Mouse (Mus musculus) layer of hippocampus, postnatal 14 days (tissue): ENCODE results near the gene Lrcol1. TPM values are rescaled to one million over a fixed set of nuclear protein-coding genes. Genes with fewer than 3 reads are reported as not detected.
A peak's percentile ranks its signal among the peaks of the same experiment; 100 is the strongest.

ENCODE experiments used
- DNase-seq, 2 experiments: peaks; one replicate each; pipeline ENCODE4 v3.0.0; 2021 to 2022; ENCODE audit warnings: low spot score in 2 of 2, mixed read lengths in 1 of 2
- long read RNA-seq, 2 experiments: library from polyadenylated mRNA; stranded (forward); transcript quantifications; one replicate each; pipeline ENCODE4 v2.0.0; 2021
- total RNA-seq, 2 experiments: library from RNA; stranded (reverse); gene quantifications; 2 replicates each; pipeline ENCODE4 v1.2.3; 2021

Lrcol1 gene
- total RNA-seq: not detected
- long read RNA-seq, experiment 1: 0 reads
- long read RNA-seq, experiment 2: 0 reads

DNA sequence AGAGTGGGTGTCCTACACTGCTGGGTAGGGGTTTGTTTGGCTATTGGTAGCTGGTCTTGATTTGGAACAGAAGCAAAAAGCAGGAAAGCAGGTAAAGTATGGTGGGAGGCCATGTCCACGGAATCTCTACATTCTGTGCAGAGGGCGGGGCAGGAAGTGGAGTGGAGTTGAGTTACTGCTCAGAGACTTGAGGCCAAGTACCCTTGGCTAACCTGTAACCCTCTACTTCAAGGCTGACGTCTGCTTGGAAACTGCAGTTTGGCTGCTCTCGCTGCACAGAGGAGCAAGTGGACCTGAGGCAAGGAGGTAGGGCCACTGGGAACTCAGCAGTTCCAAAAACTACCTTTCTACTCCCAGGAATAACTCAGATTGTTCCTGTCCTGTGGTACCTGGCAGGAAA lies at the start of gene Lrcol1:
Lrcol1 (plus strand) TSS at position 207 of the 400 bp plus-strand sequence.
- DNase-seq: no peak

GRCm38 (mm10) chr5:110296637-110297036 lies 47.9 kb upstream of the Lrcol1 start:
- no peak for DNase-seq

GRCm38 (mm10) chr5:110300591-110300990 lies 43.9 kb upstream of the Lrcol1 start:
- DNase-seq: no peak

GRCm38 (mm10) chr5:110308861-110309260 lies 35.7 kb upstream of the Lrcol1 start:
- no peak for DNase-seq

- DNase-seq: no peak
Measured at GRCm38 (mm10) chr5:110313127-110313526, 31.4 kb upstream of the Lrcol1 start.

DNA sequence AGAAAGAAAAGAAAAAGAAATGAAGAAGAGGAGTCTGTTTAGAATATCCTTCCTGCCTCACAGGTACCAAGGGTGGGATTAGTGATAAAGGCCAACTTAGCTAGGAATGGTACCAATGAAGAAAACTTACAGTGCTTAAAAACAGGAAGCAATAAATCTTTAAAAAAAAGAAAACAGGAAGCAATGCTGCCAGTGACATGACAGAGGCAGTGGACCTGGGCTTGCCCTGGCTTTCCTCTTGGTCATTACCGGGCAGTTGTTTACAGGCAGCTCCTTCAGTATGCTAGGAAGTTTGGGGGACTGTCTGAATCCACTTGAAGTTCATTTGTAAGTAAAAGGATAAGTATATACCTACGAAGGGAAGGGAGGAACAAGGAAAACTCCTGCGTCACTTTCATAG lies 14.0 kb upstream of the Lrcol1 start:
- no peak for DNase-seq

DNA sequence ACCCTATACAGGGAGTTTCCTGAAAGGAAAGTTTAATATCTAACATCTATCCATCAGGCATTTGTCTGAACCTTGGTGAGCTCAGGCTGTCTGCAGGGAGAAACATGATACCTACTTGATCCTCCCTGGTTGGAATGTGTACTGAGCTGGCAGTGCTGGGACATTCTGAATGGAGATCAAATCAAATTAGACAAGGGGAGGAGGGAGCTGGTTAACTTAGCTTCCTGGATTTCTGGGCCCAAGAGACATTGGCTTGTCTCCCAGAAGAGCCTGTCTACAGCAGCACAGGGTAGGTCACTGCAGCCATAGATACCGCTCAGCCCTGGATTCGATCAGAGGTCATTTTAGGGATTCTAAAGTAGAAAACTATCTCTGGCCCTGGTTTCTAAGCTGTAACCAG lies 5.7 kb upstream of the Lrcol1 start:
- no peak for DNase-seq

DNA sequence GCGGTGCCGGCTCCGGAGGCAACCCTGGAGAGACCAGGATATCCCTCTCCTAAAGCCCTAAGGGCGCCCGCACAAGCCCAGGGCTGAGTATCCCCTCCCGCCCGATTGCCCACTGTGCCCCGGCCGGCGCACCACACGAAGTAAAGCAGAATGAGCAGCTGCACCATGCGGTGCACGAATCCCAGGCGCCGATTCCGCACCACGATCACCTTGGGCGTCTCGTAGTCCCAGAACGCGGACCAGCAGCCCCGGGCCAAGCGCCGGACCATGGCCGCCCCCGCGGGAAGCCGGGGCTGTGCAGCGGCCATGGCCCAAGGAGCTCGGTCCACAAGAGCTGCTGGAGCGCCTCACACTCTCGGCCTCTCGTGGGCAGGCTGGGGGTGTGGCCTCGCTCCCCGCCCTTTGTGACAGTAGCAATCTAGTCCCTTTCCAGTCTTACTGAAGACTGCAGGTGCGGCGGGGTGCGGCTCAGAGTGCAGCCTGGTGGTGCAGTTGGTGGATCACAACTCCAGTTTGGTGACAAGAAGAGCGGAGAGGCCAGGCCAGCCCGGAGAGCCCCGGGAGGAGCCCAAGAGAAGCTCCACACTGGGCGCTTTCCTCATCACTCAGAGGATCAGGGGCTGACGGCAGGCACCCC lies 1.8 kb upstream of the Lrcol1 start, which contains the start of gene P2rx2:
P2rx2 (minus strand) TSS at position 565 of the 637 bp plus-strand sequence.
- no peak for DNase-seq

DNA sequence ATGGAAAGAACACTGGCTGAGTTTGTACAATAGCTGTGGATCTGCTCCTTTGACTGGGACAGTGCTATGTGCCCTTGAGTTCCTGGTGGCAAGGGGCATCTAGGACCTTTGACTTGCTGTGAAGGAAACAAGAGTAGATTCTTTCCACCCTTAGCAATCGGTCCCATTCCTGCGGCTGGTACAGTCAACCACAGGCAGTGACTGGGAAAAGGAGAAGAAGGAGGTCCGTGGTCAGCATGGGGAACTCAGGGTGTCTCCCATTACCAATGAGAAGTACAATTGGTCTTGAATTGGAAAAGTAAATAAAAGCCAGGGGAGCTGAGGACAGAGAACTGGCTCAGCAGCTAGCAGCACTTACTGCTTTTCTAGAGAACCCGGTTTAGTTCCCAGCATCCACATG lies 1.0 kb downstream of the Lrcol1 start:
- no peak for DNase-seq

DNA sequence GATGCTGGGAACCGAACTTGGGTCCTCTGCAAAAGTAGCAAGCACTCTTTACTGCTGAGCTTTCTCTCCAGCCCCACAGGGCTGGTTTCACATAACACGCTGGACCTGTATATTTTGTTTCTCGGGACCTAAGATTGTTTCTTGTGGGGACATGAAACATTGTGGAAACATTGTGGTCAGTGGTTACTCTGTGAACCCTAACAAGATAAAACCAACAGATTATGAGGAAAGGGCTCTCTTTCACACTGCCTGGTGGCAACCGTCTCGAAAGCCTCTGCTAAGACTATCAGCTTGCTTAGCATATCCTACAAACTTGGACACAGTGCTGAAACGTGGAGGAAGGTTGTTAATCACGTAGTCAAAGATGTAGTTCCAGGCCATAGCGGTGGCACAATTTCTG lies 2.5 kb downstream of the Lrcol1 start:
- DNase-seq: no peak

GRCm38 (mm10) chr5:110354716-110355115 lies 10.2 kb downstream of the Lrcol1 start:
- no peak for DNase-seq

DNA sequence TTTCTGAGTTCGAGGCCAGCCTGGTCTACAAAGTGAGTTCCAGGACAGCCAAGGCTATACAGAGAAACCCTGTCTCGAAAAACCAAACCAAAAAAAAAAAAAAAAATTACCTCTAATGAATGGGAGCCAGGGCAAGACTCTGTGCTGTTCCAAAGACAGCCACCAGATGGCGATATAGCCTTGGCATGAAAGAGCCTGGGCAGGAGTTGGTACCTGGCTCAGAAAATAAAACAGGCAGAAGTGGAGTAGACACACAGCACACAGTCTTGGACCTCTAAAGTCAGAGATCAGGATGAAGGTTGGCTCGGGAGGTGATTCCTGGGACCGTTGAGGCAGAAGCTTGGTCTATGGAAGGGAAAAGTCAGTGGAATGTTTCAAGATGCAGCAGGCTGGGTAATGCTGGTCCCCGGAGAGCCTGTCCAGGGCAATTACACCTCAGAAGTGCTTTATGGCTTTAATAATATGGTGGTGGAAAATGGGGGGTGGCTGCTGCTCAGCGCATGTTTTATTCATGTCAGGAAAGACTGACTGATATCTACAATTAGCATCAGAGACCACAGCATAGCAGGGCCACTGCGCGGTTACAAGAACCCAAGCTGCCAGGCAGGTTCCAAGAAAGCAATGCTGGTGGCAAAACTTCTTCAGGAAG lies 13.1 kb downstream of the Lrcol1 start:
- peak; percentile 83 to 88 for DNase-seq

GRCm38 (mm10) chr5:110361465-110361864 lies 16.9 kb downstream of the Lrcol1 start:
- no peak for DNase-seq

GRCm38 (mm10) chr5:110362813-110363178 lies 18.3 kb downstream of the Lrcol1 start:
- DNase-seq: no peak

DNA sequence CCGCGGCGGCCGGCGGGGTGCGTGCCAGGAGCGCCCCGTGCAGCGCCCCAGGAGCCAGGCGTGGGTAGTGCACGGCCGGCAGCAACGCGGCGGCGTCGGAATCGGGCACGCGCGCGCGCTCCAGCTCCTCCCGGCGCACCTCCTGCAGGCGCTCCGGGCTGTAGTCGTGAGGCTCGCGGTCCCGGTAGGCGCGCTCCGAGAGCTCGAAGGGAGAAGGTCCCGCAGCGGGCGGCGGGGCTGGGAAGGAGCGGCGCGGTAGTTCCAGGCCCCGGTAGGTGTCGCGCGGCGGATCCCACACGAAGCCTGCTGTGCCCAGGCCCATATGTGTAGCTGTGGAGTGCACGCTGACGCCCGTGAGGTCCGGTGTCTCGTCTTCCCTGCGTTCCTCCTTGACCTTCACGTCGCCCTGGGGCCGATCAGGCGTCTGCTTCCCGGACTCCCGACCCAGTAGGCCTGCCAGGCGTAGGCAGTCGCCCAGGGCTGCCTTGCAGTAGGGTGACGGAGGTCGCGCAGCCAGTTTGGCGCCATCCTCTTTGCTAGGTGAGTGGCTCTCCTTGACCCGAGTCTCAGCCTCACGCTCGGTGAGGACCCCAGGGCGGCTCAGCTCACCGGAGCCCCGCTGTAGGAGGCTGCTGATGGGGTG lies 18.8 kb downstream of the Lrcol1 start:
- peak; percentile 70 to 74 for DNase-seq

DNA sequence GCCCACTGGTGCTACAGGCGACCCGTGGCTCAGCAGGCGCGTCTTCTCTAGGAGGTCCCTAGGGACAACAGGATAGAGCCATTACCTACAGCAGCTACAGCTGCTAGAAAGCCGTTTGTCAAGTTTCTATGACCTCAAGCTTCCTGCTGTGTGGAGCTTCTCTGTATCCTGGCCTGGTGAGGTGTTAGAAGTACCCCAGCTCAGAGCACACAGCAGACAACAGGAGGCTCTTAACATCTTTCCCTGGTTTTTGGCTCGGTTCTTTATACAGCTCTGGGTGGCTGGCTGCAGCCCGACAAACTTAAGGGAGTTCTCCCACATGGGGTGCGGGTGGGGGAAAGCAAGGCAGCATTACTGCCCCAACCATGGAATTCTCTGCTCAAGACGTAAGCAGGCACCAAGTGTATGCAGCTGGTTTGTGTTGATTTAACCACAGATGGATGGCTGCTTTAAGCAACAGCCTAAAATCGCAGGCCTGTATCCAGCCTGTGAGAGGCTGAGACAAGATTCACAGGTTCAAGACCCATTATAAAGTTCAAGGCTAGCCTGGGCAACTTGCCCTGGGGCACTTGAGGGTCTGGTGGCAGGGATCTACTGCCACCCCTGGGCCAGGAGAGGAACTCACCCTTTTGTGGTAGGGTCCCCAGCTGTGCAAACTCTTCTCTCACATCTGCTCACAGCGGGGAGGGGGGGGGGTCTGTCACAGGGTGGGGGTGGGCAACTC lies 19.5 kb downstream of the Lrcol1 start:
- no peak for DNase-seq

- DNase-seq: peak; percentile 78 to 86
Measured at GRCm38 (mm10) chr5:110376802-110377433, 32.4 kb downstream of the Lrcol1 start.

- DNase-seq: no peak
Measured at GRCm38 (mm10) chr5:110378181-110378583, 33.7 kb downstream of the Lrcol1 start.

- no peak for DNase-seq
Measured at GRCm38 (mm10) chr5:110379086-110379485, 34.6 kb downstream of the Lrcol1 start.

- no peak for DNase-seq
Measured at GRCm38 (mm10) chr5:110379823-110380222, 35.3 kb downstream of the Lrcol1 start.

GRCm38 (mm10) chr5:110384491-110384890 lies 40.0 kb downstream of the Lrcol1 start:
- DNase-seq: no peak
